Mouse (Mus musculus) olfactory bulb, adult 2 months (tissue): ENCODE measurements around the gene Abcb9.

Source experiments
- CTCF ChIP-seq: fragments of 200-500 bp; IDR thresholded peaks from 2 replicates; pipeline ENCODE4 v1.5.1; 2012; ENCODE audit warnings: low read depth, mild to moderate bottlenecking, low read length, moderate library complexity; ENCODE audit not compliant: insufficient read depth
- POLR2A ChIP-seq: fragments of 200-500 bp; IDR thresholded peaks from 2 replicates; pipeline ENCODE4 v1.6.1; 2012; ENCODE audit warnings: mild to moderate bottlenecking, low read depth, low read length, moderate library complexity; ENCODE audit not compliant: insufficient read depth

DNA sequence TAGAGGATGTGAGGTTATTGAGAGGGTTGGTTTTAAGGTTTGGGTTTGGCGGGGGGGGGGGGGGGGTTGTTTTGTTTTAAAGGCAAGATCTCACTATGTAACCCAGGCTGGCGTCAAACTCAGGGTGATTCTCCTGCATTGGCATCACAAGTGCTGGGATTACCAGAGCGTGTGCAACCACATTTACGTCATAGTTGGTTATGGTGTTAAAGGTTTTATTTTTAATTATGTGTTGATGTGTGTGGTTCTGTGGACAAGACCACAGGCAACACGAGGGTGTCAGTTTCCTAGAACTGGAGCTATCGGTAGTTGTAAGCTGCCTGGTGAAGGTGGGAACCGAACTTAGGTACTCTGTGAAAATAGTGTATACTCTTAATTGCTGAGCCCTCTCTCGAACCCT is 59.8 kb downstream of the Abcb9 start:
- TF ChIP-seq CTCF (no peak), POLR2A (no peak)
